Mouse (Mus musculus) thymus, adult 2 months (tissue): Measurements from ENCODE around the gene Kalrn. TPM values are rescaled to one million over a fixed set of nuclear protein-coding genes. Genes with fewer than 3 reads are reported as not detected.
A peak's percentile ranks its signal among the peaks of the same experiment; 100 is the strongest.

Experiments
- DNase-seq: peaks from one replicate; pipeline ENCODE4 v3.0.0; 2021
- H3K27ac ChIP-seq: fragments of 200-500 bp; 2 replicates; pipeline ENCODE4 v1.5.1; 2012; ENCODE audit warnings: low read length, control low read depth; ENCODE audit not compliant: control insufficient read depth, insufficient read depth
- H3K27me3 ChIP-seq: fragments of 200-500 bp; 2 replicates; pipeline ENCODE4 v1.6.1; 2012; ENCODE audit warnings: mild to moderate bottlenecking, low read length, moderate library complexity, mixed read lengths; ENCODE audit not compliant: control insufficient read depth, insufficient read depth
- H3K36me3 ChIP-seq: fragments of 200-500 bp; 2 replicates; pipeline ENCODE4 v1.6.1; 2012; ENCODE audit warnings: mild to moderate bottlenecking, low read length, moderate library complexity; ENCODE audit not compliant: control insufficient read depth, insufficient read depth
- H3K4me1 ChIP-seq: fragments of 200-500 bp; replicated peaks from 2 replicates; pipeline ENCODE4 v1.6.1; 2012; ENCODE audit warnings: low read length; ENCODE audit not compliant: control insufficient read depth, insufficient read depth
- H3K4me3 ChIP-seq: fragments of 200-500 bp; 2 replicates; pipeline ENCODE4 v1.5.1; 2012; ENCODE audit warnings: mild to moderate bottlenecking, low read length, control low read depth, moderate library complexity; ENCODE audit not compliant: control insufficient read depth, insufficient read depth
- CTCF ChIP-seq: fragments of 200-500 bp; IDR thresholded peaks from 2 replicates; pipeline ENCODE4 v1.5.1; 2012; ENCODE audit warnings: mild to moderate bottlenecking, control low read depth, low read length, moderate library complexity, borderline replicate concordance; ENCODE audit not compliant: control insufficient read depth, poor library complexity, insufficient read depth; ENCODE audit errors: extremely low read depth
- POLR2A ChIP-seq: fragments of 200-500 bp; IDR thresholded peaks from 2 replicates; pipeline ENCODE4 v1.6.1; 2012; ENCODE audit warnings: mild to moderate bottlenecking, low read length, control low read depth, moderate library complexity; ENCODE audit not compliant: control insufficient read depth, poor library complexity, insufficient read depth; ENCODE audit errors: extremely low read depth
- WGBS: fragments of 180-500 bp; shearing (Covaris S2); methylation state at CpG from one replicate; pipeline ENCODE4 v1.1.7; 2018; 5-methylcytosine and 5-hydroxymethylcytosine counted together
- polyA plus RNA-seq: library from polyadenylated mRNA; depleted of rRNA; stranded (reverse); fragments of >200 nt; gene quantifications from 2 replicates; pipeline ENCODE4 v1.2.3, GENCODE M21; 2012

The Kalrn gene
- polyA plus RNA-seq, 1 experiment, result 2.9 TPM

DNA sequence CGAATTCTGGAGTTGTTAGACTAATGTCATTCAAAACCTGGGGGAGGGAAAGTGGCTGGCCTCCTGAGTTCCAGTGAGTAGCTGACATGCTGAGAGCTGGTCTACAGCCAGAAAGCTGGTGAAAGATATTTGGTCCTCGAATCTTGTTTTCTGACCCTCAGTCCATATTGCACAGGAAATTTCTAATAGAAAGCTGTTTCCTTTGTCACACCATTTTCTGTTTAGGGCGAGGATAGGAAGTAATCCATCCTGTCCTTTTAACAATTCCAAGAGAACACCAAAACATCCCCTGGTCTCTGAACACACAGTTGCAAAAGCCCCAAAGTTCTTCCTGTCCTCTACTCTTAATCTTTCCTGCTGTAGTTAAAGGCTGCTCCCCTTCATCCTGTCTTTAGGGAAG, 22.0 kb upstream of the Kalrn start:
- DNase-seq, result no peak
- no peak overlapping the region for H3K27ac ChIP-seq
- H3K4me1 ChIP-seq, result no peaks in the 10 kb centered on the region
- no peak overlapping the region for H3K4me3 ChIP-seq
- no peaks in the 10 kb centered on the region for H3K36me3 ChIP-seq
- WGBS, result 24% methylated on average over 3 of the region's 3 CpGs
- TF ChIP-seq POLR2A (no peak), CTCF (no peak)
- H3K27me3 ChIP-seq, result no peaks in the 10 kb centered on the region

DNA sequence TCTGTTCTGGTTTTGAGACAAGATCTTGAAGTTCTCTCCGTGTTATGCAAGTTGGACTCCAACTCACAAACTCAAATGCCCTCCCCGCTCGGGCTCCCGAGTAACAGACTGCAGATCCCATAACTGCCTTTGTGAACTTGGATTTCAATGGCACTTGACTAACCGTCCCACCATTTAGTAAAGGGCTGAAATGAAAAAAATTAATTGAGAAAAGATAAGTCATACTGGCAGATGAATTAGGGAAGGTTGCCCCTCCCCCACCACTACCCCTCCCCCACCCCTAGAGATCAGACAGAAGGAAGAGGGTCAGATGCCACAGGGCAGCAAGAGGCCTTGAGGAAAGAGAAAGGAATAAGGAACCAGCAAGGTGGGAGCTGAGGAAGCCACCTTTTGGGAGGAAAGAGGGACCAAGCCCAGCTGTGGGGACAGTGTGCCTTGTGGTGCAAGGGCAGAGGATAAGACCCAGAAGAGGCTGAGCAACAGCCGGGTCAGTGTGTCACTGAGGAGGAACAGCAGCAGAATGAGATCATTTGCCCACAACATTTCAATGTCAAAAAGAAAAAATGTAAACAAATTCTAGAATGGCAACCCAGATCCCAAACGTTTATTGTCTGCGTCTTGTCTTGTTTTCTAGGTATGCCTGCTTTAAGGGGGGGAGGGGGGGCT, 21.4 kb upstream of the Kalrn start:
- Histone ChIP-seq H3K4me3 (no peak overlapping the region), H3K27me3 (no peaks in the 10 kb centered on the region), H3K27ac (no peak overlapping the region), H3K4me1 (no peaks in the 10 kb centered on the region), H3K36me3 (no peaks in the 10 kb centered on the region)
- no peak for TF ChIP-seq CTCF
- no peak for TF ChIP-seq POLR2A
- WGBS, result 79% methylated on average over 8 of the region's 8 CpGs
- DNase-seq, result no peak

DNA sequence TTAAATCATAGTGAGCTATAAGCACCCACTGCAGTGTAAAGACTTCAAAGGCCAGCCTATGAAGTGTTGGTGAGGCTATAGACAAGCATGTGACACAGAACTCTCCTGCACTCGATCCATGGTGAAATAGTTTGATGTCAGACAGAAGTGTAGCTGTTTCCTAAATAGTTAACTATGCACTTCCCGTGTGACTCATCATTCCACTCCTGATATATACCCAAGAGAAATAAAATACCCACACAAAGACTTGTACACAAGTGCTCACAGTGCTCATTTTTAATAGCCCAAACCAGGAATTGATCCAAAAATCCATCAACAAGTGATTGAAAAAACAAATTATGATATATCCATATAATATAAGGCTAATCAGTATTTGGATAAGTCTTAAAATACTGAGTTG, 19.4 kb upstream of the Kalrn start:
- DNase-seq, result no peak
- no peak for TF ChIP-seq CTCF
- no peak for TF ChIP-seq POLR2A
- no peaks in the 10 kb centered on the region for H3K4me1 ChIP-seq
- H3K27me3 ChIP-seq, result no peaks in the 10 kb centered on the region
- WGBS, result 55% methylated on average over 2 of the region's 2 CpGs
- H3K4me3 ChIP-seq, result no peak overlapping the region
- H3K27ac ChIP-seq, result no peak overlapping the region
- H3K36me3 ChIP-seq, result no peaks in the 10 kb centered on the region

DNA sequence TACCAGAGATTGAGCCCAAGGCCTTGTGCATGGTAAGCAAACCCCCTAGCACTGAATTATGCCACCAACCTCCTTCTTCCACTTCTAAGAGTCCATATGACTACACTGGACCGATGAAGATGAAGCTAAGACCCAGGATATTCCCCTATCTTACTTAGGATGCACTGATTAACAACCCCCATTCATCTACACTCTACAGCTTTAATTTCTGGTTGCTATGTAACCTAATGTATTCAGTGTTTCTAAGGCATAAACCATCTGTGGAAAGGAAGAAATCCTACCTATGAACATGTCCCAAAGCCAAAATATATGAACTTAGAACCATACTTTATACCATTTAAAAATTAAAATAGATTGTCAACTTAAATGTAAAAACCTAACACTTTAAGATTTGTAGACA, 18.6 kb upstream of the Kalrn start:
- Histone ChIP-seq H3K4me1 (no peaks in the 10 kb centered on the region), H3K27me3 (no peaks in the 10 kb centered on the region), H3K27ac (no peak overlapping the region), H3K4me3 (no peak overlapping the region), H3K36me3 (no peaks in the 10 kb centered on the region)
- no peak for TF ChIP-seq CTCF
- no peak for TF ChIP-seq POLR2A
- 88% methylated on average over 1 of the region's 1 CpGs for WGBS
- no peak for DNase-seq

DNA sequence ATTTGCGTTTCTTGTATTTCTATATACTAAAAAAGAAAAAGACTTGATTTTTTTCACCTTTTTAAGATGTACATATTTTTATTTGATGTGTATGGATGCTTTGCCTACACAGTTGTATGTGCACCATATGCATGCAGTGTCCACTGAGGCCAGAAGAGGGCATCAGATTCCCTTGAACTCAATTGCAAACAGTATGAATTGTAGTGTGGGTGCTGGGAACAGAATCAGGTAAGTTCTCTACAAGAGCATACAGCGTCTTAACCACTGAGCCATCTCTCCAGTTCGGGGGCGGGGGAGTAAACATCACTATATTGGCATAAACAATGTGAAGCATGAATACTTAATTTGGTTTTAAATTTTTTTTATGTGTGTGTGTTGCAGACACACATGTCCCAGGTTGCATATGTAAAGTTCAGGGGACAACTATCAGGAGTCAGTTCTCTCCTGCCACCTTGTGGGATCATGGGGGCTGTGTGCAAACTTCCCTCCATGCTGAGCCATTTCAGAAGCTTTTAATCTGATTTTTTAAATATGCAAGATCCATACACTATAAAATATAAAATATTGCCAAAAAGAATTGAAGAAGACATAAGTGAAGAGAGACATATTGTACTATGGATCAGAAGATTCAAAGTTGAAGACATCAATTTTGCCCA, 6.5 kb upstream of the Kalrn start:
- H3K4me3 ChIP-seq, result no peak overlapping the region
- WGBS, result 98% methylated on average over 4 of the region's 4 CpGs
- H3K27ac ChIP-seq, result no peak overlapping the region
- DNase-seq, result no peak
- no peaks in the 10 kb centered on the region for H3K27me3 ChIP-seq
- no peaks in the 10 kb centered on the region for H3K36me3 ChIP-seq
- TF ChIP-seq POLR2A (no peak), CTCF (no peak)
- no peaks in the 10 kb centered on the region for H3K4me1 ChIP-seq

DNA sequence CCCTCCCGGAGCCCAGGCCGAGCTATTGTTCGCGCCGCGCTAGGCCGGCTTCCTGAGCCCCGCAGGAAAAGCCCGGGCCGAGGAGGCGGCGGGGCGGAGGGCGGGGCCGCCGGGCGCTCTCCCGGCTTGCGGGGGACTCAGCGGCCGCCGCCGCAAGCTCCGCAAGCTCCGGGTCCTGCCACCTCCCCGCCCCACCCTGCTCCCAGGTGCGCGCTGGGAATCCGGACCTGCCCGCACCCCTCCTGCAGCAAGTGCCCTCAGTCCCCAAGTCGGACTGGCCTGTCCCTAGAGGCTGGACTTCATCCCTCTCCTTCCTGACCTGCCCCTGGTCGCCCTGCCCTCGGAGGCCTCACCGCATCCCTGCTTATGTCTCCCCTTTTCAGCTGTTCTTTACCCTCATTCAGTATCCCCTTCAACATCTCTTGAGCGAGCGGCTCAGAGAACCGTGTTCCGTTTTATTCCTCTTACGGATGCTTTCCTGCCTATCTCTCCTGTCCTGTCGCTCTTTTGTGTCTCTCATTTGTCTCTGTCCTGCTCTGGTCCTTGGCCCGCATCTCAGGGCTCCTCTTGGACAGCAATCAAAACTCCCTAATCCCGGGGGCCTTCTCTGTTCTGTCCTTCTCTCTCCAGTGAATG, 642 bp upstream of the Kalrn start:
- H3K4me3 ChIP-seq, result peak overlapping the region; percentile 2; the same call in 1 of the 2 replicates
- no peak overlapping the region for H3K27ac ChIP-seq
- no peak for TF ChIP-seq POLR2A
- TF ChIP-seq CTCF, result no peak
- H3K36me3 ChIP-seq, result no peaks in the 10 kb centered on the region
- H3K4me1 ChIP-seq, result 0 out of 2 replicates have a peak, but pooled peaks cover 2% of the 10 kb centered on the region
- H3K27me3 ChIP-seq, result peaks cover 15% of the 10 kb centered on the region
- 6% methylated on average over 41 of the region's 42 CpGs for WGBS
- DNase-seq, result no peak
